Mouse (Mus musculus) liver, adult 2 months (tissue): ENCODE data around the gene Stab1. TPM values are rescaled to one million over a fixed set of nuclear protein-coding genes. Genes with fewer than 3 reads are reported as not detected.
A peak's percentile ranks its signal among the peaks of the same experiment; 100 is the strongest.

Source experiments
- DNase-seq: peaks from one replicate; pipeline ENCODE4 v3.0.0-alpha.2; 2011; ENCODE audit warnings: low read depth, low spot score; ENCODE audit errors: extremely low read depth
- H3K27ac ChIP-seq: fragments of 200-500 bp; replicated peaks from 2 replicates; pipeline ENCODE4 v1.5.1; 2012; ENCODE audit warnings: low read depth, mild to moderate bottlenecking, control low read depth, inconsistent platforms, low read length; ENCODE audit not compliant: insufficient read depth
- H3K27me3 ChIP-seq: fragments of 200-500 bp; 2 replicates; pipeline ENCODE4 v1.6.1; 2012; ENCODE audit warnings: mild to moderate bottlenecking, moderate library complexity, low read length, inconsistent platforms; ENCODE audit not compliant: control insufficient read depth, insufficient read depth
- H3K36me3 ChIP-seq: fragments of 200-500 bp; 2 replicates; pipeline ENCODE4 v1.6.1; 2012; ENCODE audit warnings: low read length, inconsistent platforms; ENCODE audit not compliant: control insufficient read depth, insufficient read depth
- H3K4me1 ChIP-seq: fragments of 200-500 bp; 2 replicates; pipeline ENCODE4 v1.6.1; 2011; ENCODE audit warnings: low read length; ENCODE audit not compliant: control insufficient read depth, insufficient read depth
- H3K4me3 ChIP-seq: fragments of 200-500 bp; 2 replicates; pipeline ENCODE4 v1.5.1; 2011; ENCODE audit warnings: low read depth, mild to moderate bottlenecking, control low read depth, low read length, moderate library complexity; ENCODE audit not compliant: insufficient read depth
- H3K79me2 ChIP-seq: fragments of 200-500 bp; 2 replicates; pipeline ENCODE4 v1.6.1; 2012; ENCODE audit warnings: inconsistent platforms, mild to moderate bottlenecking, low read length, moderate library complexity; ENCODE audit not compliant: control insufficient read depth, insufficient read depth
- H3K9ac ChIP-seq: fragments of 200-500 bp; 2 replicates; pipeline ENCODE4 v1.6.1; 2012; ENCODE audit warnings: low read depth, mild to moderate bottlenecking, control low read depth, inconsistent platforms, low read length
- CTCF ChIP-seq: fragments of 200-500 bp; IDR thresholded peaks from 2 replicates; pipeline ENCODE4 v1.5.1; 2011; ENCODE audit warnings: low read depth, low read length, control low read depth
- POLR2A ChIP-seq: fragments of 200-500 bp; IDR thresholded peaks from 2 replicates; pipeline ENCODE4 v1.6.1; 2011; ENCODE audit warnings: low read length, control low read depth; ENCODE audit not compliant: insufficient read depth; ENCODE audit errors: extremely low read depth
- WGBS: fragments of 180-500 bp; shearing (Covaris S2); methylation state at CpG from one replicate; pipeline ENCODE4 v1.1.7; 2018; 5-methylcytosine and 5-hydroxymethylcytosine counted together
- polyA plus RNA-seq: library from polyadenylated mRNA; depleted of rRNA; stranded (reverse); fragments of >200 nt; gene quantifications from 2 replicates; pipeline ENCODE4 v1.2.3, GENCODE M21; 2012
- total RNA-seq: library from RNA; depleted of rRNA; stranded (reverse); fragments of >200 nt; gene quantifications from 2 replicates; pipeline ENCODE4 v1.2.3, GENCODE M21; 2014

Stab1 gene
- total and polyA plus RNA-seq, 2 experiments: 27.0 to 52.3 TPM

DNA sequence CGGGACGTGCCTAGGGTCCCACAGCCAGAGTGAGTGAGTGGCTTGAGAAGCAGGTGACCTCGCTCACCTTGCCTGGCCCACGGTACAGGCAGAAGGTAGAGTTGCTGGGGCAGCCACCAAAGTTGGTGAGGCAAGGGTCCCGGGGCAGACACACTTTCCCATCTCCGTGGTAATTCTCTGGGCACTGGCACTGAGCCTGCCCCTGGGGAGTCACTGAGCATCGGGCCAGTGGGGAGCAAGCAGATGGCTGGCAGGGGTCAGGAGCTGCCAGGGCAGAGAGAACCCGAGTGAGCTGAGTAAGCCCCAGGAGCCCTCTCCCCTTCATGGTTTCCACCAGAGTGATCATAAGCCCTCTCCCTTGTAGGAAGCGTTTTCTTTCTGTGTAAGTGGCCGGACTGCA, 6.8 kb downstream of the Stab1 start:
- H3K4me3 ChIP-seq: no peak overlapping the region
- no peaks in the 10 kb centered on the region for H3K36me3 ChIP-seq
- H3K4me1 ChIP-seq: peaks cover 9% of the 10 kb centered on the region
- DNase-seq: no peak
- no peak overlapping the region for H3K9ac ChIP-seq
- H3K27ac ChIP-seq: no peak overlapping the region
- no peaks in the 10 kb centered on the region for H3K79me2 ChIP-seq
- WGBS: 60% methylated on average over 10 of the region's 10 CpGs
- TF ChIP-seq CTCF (no peak), POLR2A (no peak)
- H3K27me3 ChIP-seq: no peaks in the 10 kb centered on the region

DNA sequence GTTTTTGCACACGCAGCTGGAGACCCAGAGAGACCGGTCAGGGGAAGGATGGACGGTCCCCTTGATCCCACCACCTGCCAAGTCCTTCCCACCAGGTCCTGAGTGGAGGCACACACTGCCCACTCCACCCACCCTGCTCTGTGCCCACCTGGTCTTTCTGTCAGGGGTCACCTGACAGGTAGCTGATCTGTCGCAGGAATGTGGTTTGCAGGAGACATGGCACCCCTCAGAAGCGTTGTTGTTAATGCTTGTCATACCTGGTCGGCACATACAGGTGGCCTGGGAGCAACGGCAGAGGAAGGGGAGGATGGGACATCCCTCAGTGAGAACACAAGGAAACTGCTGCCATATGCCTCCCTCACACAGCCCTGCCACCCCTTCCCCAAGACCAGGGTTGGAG, 7.2 kb downstream of the Stab1 start:
- Histone ChIP-seq H3K4me1 (peaks cover 9% of the 10 kb centered on the region), H3K4me3 (no peak overlapping the region), H3K36me3 (no peaks in the 10 kb centered on the region), H3K27ac (no peak overlapping the region), H3K9ac (no peak overlapping the region), H3K27me3 (no peaks in the 10 kb centered on the region), H3K79me2 (no peaks in the 10 kb centered on the region)
- DNase-seq: no peak
- TF ChIP-seq CTCF (no peak), POLR2A (no peak)
- 78% methylated on average over 7 of the region's 7 CpGs for WGBS

DNA sequence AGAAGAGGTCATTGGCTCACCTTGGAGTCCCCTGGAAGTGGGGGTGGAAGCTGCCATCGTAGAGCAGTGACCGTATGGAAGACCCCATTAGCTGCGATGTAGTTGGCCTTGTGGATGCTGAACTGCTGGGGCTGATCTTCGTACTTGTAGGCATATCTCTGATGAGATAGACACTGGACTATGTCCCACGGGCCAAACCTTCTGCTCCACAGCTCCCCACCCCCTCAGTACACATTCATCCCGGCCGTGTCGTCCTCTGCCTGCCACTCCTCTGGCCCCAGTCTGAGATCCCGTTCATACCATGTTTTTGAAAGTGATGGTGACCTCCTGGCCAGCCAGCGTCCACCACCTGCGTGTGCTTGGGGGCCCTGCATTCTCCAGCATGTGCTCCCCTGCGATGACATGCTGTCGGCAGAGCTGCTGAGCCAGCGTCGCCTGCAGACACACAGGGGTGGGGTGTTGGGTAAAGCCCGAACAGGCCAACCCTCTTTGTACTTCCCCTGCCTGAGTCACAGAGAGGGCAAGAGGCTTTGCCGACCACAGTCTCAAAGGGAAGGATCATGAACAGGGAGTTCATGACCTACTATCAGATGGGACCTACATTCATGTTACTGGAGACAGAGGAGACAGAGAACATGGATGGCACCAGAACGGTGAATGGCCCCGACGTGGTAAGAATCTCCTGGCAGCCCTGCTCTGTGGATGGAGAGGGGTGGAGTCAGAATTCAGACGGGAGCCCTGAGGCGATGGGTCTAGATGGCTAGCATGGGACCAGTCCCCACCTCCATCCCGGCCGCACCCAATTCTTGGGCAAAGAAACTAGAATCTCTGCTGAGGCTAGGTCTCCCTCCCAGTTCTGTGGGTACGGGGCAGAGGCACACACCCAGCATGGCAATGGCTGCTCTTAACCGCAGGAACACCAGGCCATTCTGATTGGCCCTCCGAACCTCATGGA, 8.0 kb downstream of the Stab1 start:
- 19% methylated on average over 27 of the region's 27 CpGs for WGBS
- H3K79me2 ChIP-seq: no peaks in the 10 kb centered on the region
- no peaks in the 10 kb centered on the region for H3K36me3 ChIP-seq
- H3K9ac ChIP-seq: peak overlapping the region; percentile 42; the same call in 1 of the 2 replicates
- H3K4me1 ChIP-seq: peaks cover 9% of the 10 kb centered on the region
- peak overlapping the region; percentile 46 for H3K4me3 ChIP-seq
- DNase-seq: peak; percentile 72
- TF ChIP-seq CTCF: no peak
- no peak for TF ChIP-seq POLR2A
- no peak overlapping the region for H3K27ac ChIP-seq
- no peaks in the 10 kb centered on the region for H3K27me3 ChIP-seq

DNA sequence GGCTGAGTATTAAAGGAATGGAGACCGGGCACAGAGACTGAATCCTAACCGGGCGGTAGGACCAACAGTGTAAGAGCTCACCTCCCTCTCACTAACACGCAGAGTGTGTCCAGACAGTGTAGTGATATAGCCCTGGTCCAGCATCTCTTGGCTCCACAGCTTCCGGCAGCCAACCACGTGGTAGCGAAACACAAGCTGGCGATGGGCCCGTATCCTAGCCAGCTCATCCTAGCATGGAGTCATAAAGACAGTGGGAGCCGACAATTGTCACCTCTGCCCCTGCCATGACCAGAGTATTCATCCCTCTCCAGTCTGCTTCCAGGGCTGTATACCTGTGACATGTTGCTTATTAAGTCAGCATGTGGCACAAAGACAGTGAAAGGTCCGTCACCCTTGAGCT, 22.7 kb downstream of the Stab1 start:
- Histone ChIP-seq H3K9ac (no peak overlapping the region), H3K27ac (no peak overlapping the region), H3K79me2 (no peaks in the 10 kb centered on the region), H3K36me3 (no peaks in the 10 kb centered on the region), H3K27me3 (no peaks in the 10 kb centered on the region), H3K4me3 (no peak overlapping the region), H3K4me1 (no peaks in the 10 kb centered on the region)
- DNase-seq: no peak
- WGBS: 92% methylated on average over 11 of the region's 11 CpGs
- TF ChIP-seq POLR2A (no peak), CTCF (no peak)

DNA sequence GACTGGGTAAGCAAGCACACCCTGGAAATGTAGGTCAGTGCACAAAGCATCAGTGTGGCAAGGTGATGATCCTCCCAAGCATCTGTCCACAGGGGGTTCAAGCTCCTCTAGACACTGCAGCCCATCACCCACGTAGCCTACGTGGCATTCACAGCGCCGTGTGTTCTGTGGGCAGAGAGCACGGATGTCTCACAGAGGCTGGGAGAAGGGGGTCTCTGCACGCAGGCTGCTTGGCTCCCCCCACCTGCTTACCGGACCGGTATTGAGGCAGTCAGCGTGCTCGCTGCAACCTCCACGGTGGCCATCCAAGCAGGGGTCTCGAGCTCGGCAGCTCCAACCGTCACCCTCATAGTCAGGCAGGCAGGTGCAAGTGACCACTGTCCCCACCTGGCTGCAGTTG, 27.4 kb downstream of the Stab1 start:
- no peaks in the 10 kb centered on the region for H3K79me2 ChIP-seq
- H3K27me3 ChIP-seq: no peaks in the 10 kb centered on the region
- H3K9ac ChIP-seq: no peak overlapping the region
- no peak overlapping the region for H3K27ac ChIP-seq
- DNase-seq: no peak
- TF ChIP-seq POLR2A: no peak
- no peak for TF ChIP-seq CTCF
- H3K4me3 ChIP-seq: no peak overlapping the region
- no peaks in the 10 kb centered on the region for H3K36me3 ChIP-seq
- H3K4me1 ChIP-seq: no peaks in the 10 kb centered on the region
- 95% methylated on average over 14 of the region's 14 CpGs for WGBS

DNA sequence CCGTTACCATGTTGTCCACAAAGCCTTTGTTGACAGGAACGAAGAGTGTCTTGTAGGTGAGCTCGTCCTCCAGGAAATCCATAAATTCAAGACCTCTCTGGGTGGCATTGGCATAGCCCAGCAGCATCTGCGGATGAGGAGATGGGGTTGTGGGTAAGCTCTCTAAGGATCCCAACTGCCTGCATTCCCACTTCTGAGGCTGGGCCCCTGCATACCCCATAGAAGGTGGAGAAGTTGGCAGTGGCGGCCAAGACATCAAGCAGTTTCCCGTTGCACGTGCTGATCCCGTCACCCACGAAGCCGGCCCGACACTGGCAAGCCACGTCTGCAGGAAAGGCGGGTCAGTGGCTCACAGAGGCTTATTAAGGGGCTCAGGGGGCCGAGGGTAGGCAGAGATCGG, 28.3 kb downstream of the Stab1 start:
- 82% methylated on average over 15 of the region's 15 CpGs for WGBS
- no peak for DNase-seq
- Histone ChIP-seq H3K4me3 (no peak overlapping the region), H3K79me2 (no peaks in the 10 kb centered on the region), H3K36me3 (no peaks in the 10 kb centered on the region), H3K4me1 (no peaks in the 10 kb centered on the region), H3K27ac (no peak overlapping the region), H3K9ac (no peak overlapping the region), H3K27me3 (no peaks in the 10 kb centered on the region)
- TF ChIP-seq POLR2A: no peak
- TF ChIP-seq CTCF: no peak
